Mouse (Mus musculus) myocyte (in vitro differentiated cells): Measurements from ENCODE around the gene Gabrb1. TPM values are rescaled to one million over a fixed set of nuclear protein-coding genes. Genes with fewer than 3 reads are reported as not detected.

Experiments used
- H3K27me3 ChIP-seq: one replicate; pipeline ENCODE4 v1.6.1; 2011; ENCODE audit not compliant: control insufficient read depth, insufficient read depth, insufficient read length
- H3K36me3 ChIP-seq: one replicate; pipeline ENCODE4 v1.6.1; 2011; ENCODE audit not compliant: control insufficient read depth, insufficient read depth
- H3K4me2 ChIP-seq: one replicate; pipeline ENCODE4 v1.6.1; 2011; ENCODE audit warnings: low read depth, control low read depth
- H3K4me3 ChIP-seq: one replicate; pipeline ENCODE4 v1.5.1; 2011; ENCODE audit warnings: mild to moderate bottlenecking, control low read depth, moderate library complexity
- H3K79me2 ChIP-seq: one replicate; pipeline ENCODE4 v1.6.1; 2011; ENCODE audit not compliant: control insufficient read depth, insufficient read depth
- H3ac ChIP-seq: one replicate; pipeline ENCODE4 v1.6.1; 2011; ENCODE audit not compliant: control insufficient read depth, insufficient read length
- CEBPB ChIP-seq: IDR thresholded peaks from 2 replicates; pipeline ENCODE4 v1.6.1; 2011; ENCODE audit warnings: mild to moderate bottlenecking, moderate library complexity; ENCODE audit not compliant: poor library complexity, insufficient read depth, severe bottlenecking
- E2F4 ChIP-seq: IDR thresholded peaks from one replicate; pipeline ENCODE4 v1.6.1; 2011; ENCODE audit warnings: mild to moderate bottlenecking, control low read depth, moderate library complexity; ENCODE audit not compliant: insufficient read depth
- MAX ChIP-seq: IDR thresholded peaks from one replicate; pipeline ENCODE4 v1.6.1; 2011; ENCODE audit warnings: low read depth, mild to moderate bottlenecking, control low read depth
- MYOD1 ChIP-seq, 3 experiments: IDR thresholded peaks; one replicate each; pipeline ENCODE4 v1.6.1; 2011; ENCODE audit warnings: control low read depth in 2 of 3, low read depth in 2 of 3, mild to moderate bottlenecking in 2 of 3, moderate library complexity in 1 of 3; ENCODE audit not compliant: insufficient read length in 2 of 3, control insufficient read depth in 1 of 3
- MYOG ChIP-seq, 3 experiments: IDR thresholded peaks; one replicate each; pipeline ENCODE4 v1.6.1; 2011; ENCODE audit warnings: control low read depth in 2 of 3, low read depth in 2 of 3, mild to moderate bottlenecking in 2 of 3; ENCODE audit not compliant: insufficient read length in 2 of 3, control insufficient read depth in 1 of 3, insufficient read depth in 1 of 3
- POLR2A ChIP-seq: IDR thresholded peaks from one replicate; pipeline ENCODE4 v1.6.1; 2011; ENCODE audit warnings: low read depth, mild to moderate bottlenecking, control low read depth, moderate library complexity; ENCODE audit not compliant: insufficient read length
- POLR2AphosphoS2 ChIP-seq: IDR thresholded peaks from one replicate; pipeline ENCODE4 v1.6.1; 2011; ENCODE audit warnings: low read depth, control low read depth; ENCODE audit not compliant: insufficient read length
- REST ChIP-seq: IDR thresholded peaks from one replicate; pipeline ENCODE4 v1.6.1; 2011; ENCODE audit warnings: mild to moderate bottlenecking, control low read depth, moderate library complexity; ENCODE audit not compliant: insufficient read depth, insufficient read length
- SRF ChIP-seq: IDR thresholded peaks from one replicate; pipeline ENCODE4 v1.6.1; 2011; ENCODE audit warnings: low read depth; ENCODE audit not compliant: control insufficient read depth, insufficient read length
- TCF12 ChIP-seq: IDR thresholded peaks from one replicate; pipeline ENCODE4 v1.6.1; 2011; ENCODE audit warnings: mild to moderate bottlenecking, control low read depth; ENCODE audit not compliant: poor library complexity, insufficient read depth, severe bottlenecking
- TCF3 ChIP-seq: IDR thresholded peaks from one replicate; pipeline ENCODE4 v1.6.1; 2011; ENCODE audit warnings: low read depth, control low read depth; ENCODE audit not compliant: insufficient read length
- USF1 ChIP-seq: IDR thresholded peaks from one replicate; pipeline ENCODE4 v1.6.1; 2011; ENCODE audit warnings: low read depth, mild to moderate bottlenecking, control low read depth, moderate library complexity
- polyA plus RNA-seq: library from polyadenylated mRNA; unstranded; fragments of >200 nt; fragmentation: generic; extraction: Trizol; gene quantifications from one replicate; pipeline ENCODE4 v1.2.1, GENCODE M21; 2012; ENCODE audit warnings: missing spikeins

The Gabrb1 gene
- polyA plus RNA-seq, 1 experiment, result 0.01 TPM

GRCm38 (mm10) chr5:71926336-71926735, 268.4 kb downstream of the Gabrb1 start:
- TF ChIP-seq MYOG (IDR thresholded peaks at IDR 0.05; ENCODE audit: control insufficient read depth in 1 of 3, insufficient read depth in 1 of 3, insufficient read length in 2 of 3, low read depth in 2 of 3) (no peak), REST (no peak), SRF (no peak), E2F4 (no peak), TCF12 (no peak), USF1 (no peak), POLR2AphosphoS2 (no peak), MAX (no peak), MYOD1 (IDR thresholded peaks at IDR 0.05; ENCODE audit: control insufficient read depth in 1 of 3, insufficient read length in 2 of 3, low read depth in 2 of 3) (no peak), TCF3 (no peak), CEBPB (no peak), POLR2A (no peak)
- Histone ChIP-seq H3ac (no peak overlapping the region), H3K36me3 (no peaks in the 10 kb centered on the region), H3K79me2 (no peaks in the 10 kb centered on the region), H3K27me3 (no peaks in the 10 kb centered on the region), H3K4me3 (no peak overlapping the region), H3K4me2 (no peak overlapping the region)

GRCm38 (mm10) chr5:71930036-71930435, 272.1 kb downstream of the Gabrb1 start:
- TF ChIP-seq TCF3, result no peak
- no peak for TF ChIP-seq CEBPB
- no peaks in the 10 kb centered on the region for H3K79me2 ChIP-seq
- H3ac ChIP-seq, result no peak overlapping the region
- H3K4me2 ChIP-seq, result no peak overlapping the region
- H3K36me3 ChIP-seq, result no peaks in the 10 kb centered on the region
- H3K4me3 ChIP-seq, result no peak overlapping the region
- H3K27me3 ChIP-seq, result no peaks in the 10 kb centered on the region

DNA sequence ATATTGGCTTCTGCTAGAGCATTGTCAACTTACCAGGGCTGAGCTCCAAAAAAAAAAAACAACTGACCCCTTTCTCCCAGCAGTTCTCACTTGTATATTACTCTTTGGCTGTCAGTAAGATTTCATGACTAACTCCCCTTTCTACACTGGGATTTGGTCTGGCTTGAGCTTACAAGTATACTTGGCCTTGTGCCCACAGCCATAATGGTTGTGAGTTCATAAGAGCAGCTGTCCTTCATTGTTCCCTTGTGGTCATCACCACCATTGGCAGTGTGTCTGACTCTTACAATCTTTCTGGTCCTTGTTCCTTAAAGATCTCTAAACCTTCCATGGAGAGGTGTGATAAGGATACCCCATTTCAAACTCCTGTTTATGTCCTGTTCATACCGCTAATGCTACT, 293.5 kb downstream of the Gabrb1 start:
- H3K4me3 ChIP-seq, result no peak overlapping the region
- no peaks in the 10 kb centered on the region for H3K79me2 ChIP-seq
- H3K27me3 ChIP-seq, result no peaks in the 10 kb centered on the region
- no peaks in the 10 kb centered on the region for H3K36me3 ChIP-seq
- no peak overlapping the region for H3K4me2 ChIP-seq
- H3ac ChIP-seq, result no peak overlapping the region
- TF ChIP-seq USF1 (no peak), CEBPB (no peak), TCF3 (no peak), MAX (no peak), POLR2AphosphoS2 (no peak)

- H3ac ChIP-seq, result no peak overlapping the region
- H3K36me3 ChIP-seq, result no peaks in the 10 kb centered on the region
- H3K79me2 ChIP-seq, result no peaks in the 10 kb centered on the region
- no peak overlapping the region for H3K4me3 ChIP-seq
- H3K27me3 ChIP-seq, result no peaks in the 10 kb centered on the region
- no peak overlapping the region for H3K4me2 ChIP-seq
- TF ChIP-seq MYOG (IDR thresholded peaks at IDR 0.05; ENCODE audit: control insufficient read depth in 1 of 3, insufficient read depth in 1 of 3, insufficient read length in 2 of 3, low read depth in 2 of 3), result no peak
- no peak for TF ChIP-seq TCF12
- TF ChIP-seq E2F4, result no peak
- TF ChIP-seq MAX, result no peak
Measured at GRCm38 (mm10) chr5:71955070-71955685, 297.3 kb downstream of the Gabrb1 start.

GRCm38 (mm10) chr5:71964876-71965432, 307.0 kb downstream of the Gabrb1 start:
- H3K4me3 ChIP-seq, result no peak overlapping the region
- H3ac ChIP-seq, result no peak overlapping the region
- H3K4me2 ChIP-seq, result no peak overlapping the region
- no peaks in the 10 kb centered on the region for H3K27me3 ChIP-seq
- H3K36me3 ChIP-seq, result no peaks in the 10 kb centered on the region
- TF ChIP-seq USF1 (no peak), MYOD1 (IDR thresholded peaks at IDR 0.05; ENCODE audit: control insufficient read depth in 1 of 3, insufficient read length in 2 of 3, low read depth in 2 of 3) (no peak), TCF3 (no peak), MYOG (IDR thresholded peaks at IDR 0.05; ENCODE audit: control insufficient read depth in 1 of 3, insufficient read depth in 1 of 3, insufficient read length in 2 of 3, low read depth in 2 of 3) (no peak), MAX (no peak), SRF (no peak), CEBPB (no peak)
- no peaks in the 10 kb centered on the region for H3K79me2 ChIP-seq
